20 mouse cellular contexts compared by ENCODE assay signal in genomic region chr7:65140832-65141231, GRCm38 (mm10).
"Had no signal": no experiment of that assay in that cellular context is flagged by ENCODE, and none has a peak within 500 bp of the region (broad histone marks: within the 10 kb centered on the region; RNA-seq: fewer than 3 reads in every experiment).

No protein-coding gene starts in this region.

- DNase-seq: cerebellum, adult 8-10 months; cerebellum, adult 9-10 months; cerebellum, postnatal 10 days; cerebellum, postnatal 14 days; cerebellum, postnatal 25 days; cerebellum, postnatal 36 days; embryo, embryonic 11 days; forebrain, postnatal 0 days; gastrocnemius, adult 2 months; gastrocnemius, postnatal 10 days; gastrocnemius, postnatal 14 days; gastrocnemius, postnatal 25 days; gastrocnemius, postnatal 36 days; heart, adult 11 months; heart, adult 18-20 months; heart, adult 2 months had no signal

- ATAC-seq: forebrain, embryonic 13.5 days; forebrain, embryonic 14.5 days; forebrain, embryonic 15.5 days; forebrain, embryonic 16.5 days; forebrain, postnatal 0 days had no signal
